Mouse (Mus musculus) stomach, adult 2 months (tissue): ENCODE measurements around the gene Olfr1090. TPM values are rescaled to one million over a fixed set of nuclear protein-coding genes. Genes with fewer than 3 reads are reported as not detected.

Source experiments
- polyA plus RNA-seq: library from polyadenylated mRNA; depleted of rRNA; stranded (reverse); fragments of >200 nt; gene quantifications from 2 replicates; pipeline ENCODE4 v1.2.3, GENCODE M21; 2012; rRNA removed

The Olfr1090 gene
- not detected in 2 replicates for polyA plus RNA-seq

GRCm38 (mm10) chr2:86758893-86759292, at the start of gene Olfr1090:
Olfr1090 (minus strand) TSS chr2:86758993.

GRCm38 (mm10) chr2:86782179-86782578, 23.4 kb upstream of the Olfr1090 start, which contains the start of gene Olfr1093:
Olfr1093 (plus strand) TSS chr2:86782479.

GRCm38 (mm10) chr2:86733601-86734000, 25.2 kb downstream of the Olfr1090 start, which contains the start of gene Olfr1089:
Olfr1089 (minus strand) TSS chr2:86733701.

Other genes starting within 250 kb of the Olfr1090 start
- gene Olfr1079, start 216.5 kb downstream of the Olfr1090 start, polyA plus RNA-seq, result not detected in 2 replicates
- gene Olfr1080, start 200.8 kb downstream of the Olfr1090 start, polyA plus RNA-seq, result not detected in 2 replicates
- not detected in 2 replicates for gene Olfr1082, start 160.0 kb downstream of the Olfr1090 start, polyA plus RNA-seq
- gene Olfr1084, start 119.3 kb downstream of the Olfr1090 start, polyA plus RNA-seq, result not detected in 2 replicates
- not detected in 2 replicates for gene Olfr1085, start 97.0 kb downstream of the Olfr1090 start, polyA plus RNA-seq
- gene Olfr1086, start 78.9 kb downstream of the Olfr1090 start, polyA plus RNA-seq, result not detected in 2 replicates
- gene Olfr1087, start 60.6 kb downstream of the Olfr1090 start, polyA plus RNA-seq, result not detected in 2 replicates
- not detected in 2 replicates for gene Olfr1089, start 25.3 kb downstream of the Olfr1090 start, polyA plus RNA-seq
- not detected in 2 replicates for gene Olfr1093, start 23.5 kb upstream of the Olfr1090 start, polyA plus RNA-seq
- gene Olfr141, start 51.0 kb upstream of the Olfr1090 start, polyA plus RNA-seq, result not detected in 2 replicates
- not detected in 2 replicates for gene Olfr1094, start 65.7 kb upstream of the Olfr1090 start, polyA plus RNA-seq
- not detected in 2 replicates for gene Olfr1095, start 92.7 kb upstream of the Olfr1090 start, polyA plus RNA-seq
- gene Gm13723, start 115.8 kb upstream of the Olfr1090 start, polyA plus RNA-seq, result not detected in 2 replicates
- not detected in 2 replicates for gene Olfr1097, start 133.2 kb upstream of the Olfr1090 start, polyA plus RNA-seq
- not detected in 2 replicates for gene Olfr1098, start 165.6 kb upstream of the Olfr1090 start, polyA plus RNA-seq
- gene Olfr1099, start 201.7 kb upstream of the Olfr1090 start, polyA plus RNA-seq, result not detected in 2 replicates
- not detected in 2 replicates for gene Olfr1100, start 221.0 kb upstream of the Olfr1090 start, polyA plus RNA-seq
- gene Olfr1101, start 232.2 kb upstream of the Olfr1090 start, polyA plus RNA-seq, result not detected in 2 replicates
- gene Olfr1102, start 239.4 kb upstream of the Olfr1090 start, polyA plus RNA-seq, result not detected in 2 replicates